In genomic region chr2:165708266-165708665, GRCm38 (mm10) we compare ENCODE assay signal across 21 mouse cellular contexts.
DNase-seq lines count a peak whose midpoint lies in the region; ATAC-seq and TF ChIP-seq lines count a peak whose summit lies in the region.
"Had no signal": no experiment of that assay in that cellular context is flagged by ENCODE, and none has a peak within 500 bp of the region (broad histone marks: within the 10 kb centered on the region; RNA-seq: fewer than 3 reads in every experiment).

No protein-coding gene starts in this region.

- DNase-seq in ovary, postnatal 36 days (ENCODE audit: low spot score): peak; percentile 36
- DNase-seq in ovary, adult 18-20 months (ENCODE audit: low spot score): no peak
- peak; percentile 3 for DNase-seq in c-Kit-positive CD71-positive TER-119-negative erythroid progenitor cells, embryonic 14.5 days (ENCODE audit: low read depth)
- DNase-seq in stomach, postnatal 0 days (ENCODE audit: low spot score): peak; percentile 63
- no peak for DNase-seq in left cerebral cortex, postnatal 10 days (ENCODE audit: extremely low spot score in 1 of 2, low spot score in 2 of 2)
- DNase-seq: adrenal gland, adult 2 months; adrenal gland, postnatal 25 days; cerebellum, adult 2 months; cerebellum, postnatal 10 days; embryo, embryonic 11 days; gastrocnemius, postnatal 10 days; heart, adult 18-20 months; heart, postnatal 14 days had no signal

- ATAC-seq in liver, embryonic 12.5 days: peak; percentile 32; the same call in 1 of the 2 replicates
- ATAC-seq in stomach, postnatal 0 days (ENCODE audit: low FRiP score, low TSS enrichment): 0 out of 2 replicates have a peak, but pooled peaks have one; percentile 33
- ATAC-seq in megakaryocyte-erythroid progenitor cell, adult 5-6 weeks (replicated peaks; ENCODE audit: low FRiP score, low TSS enrichment, poor library complexity, severe bottlenecking): no peak
- ATAC-seq: activated CD4-positive, CD25-positive, alpha-beta regulatory T cell, adult 4 months; forebrain, embryonic 15.5 days had no signal

- no peaks in the 10 kb centered on the region for H3K36me3 ChIP-seq in liver, embryonic 12.5 days
- H3K36me3 ChIP-seq in stomach, postnatal 0 days (ENCODE audit: control insufficient read depth, insufficient read depth, low read length): no peaks in the 10 kb centered on the region
- H3K36me3 ChIP-seq: embryonic facial prominence, embryonic 15.5 days; forebrain, embryonic 15.5 days; heart, embryonic 15.5 days; hindbrain, embryonic 13.5 days had no signal

- no peak for TF ChIP-seq EP300 in stomach, postnatal 0 days (optimal IDR thresholded peaks at IDR 0.05)

- H3K4me3 ChIP-seq in liver, embryonic 12.5 days: no peak overlapping the region
- no peak overlapping the region for H3K4me3 ChIP-seq in stomach, postnatal 0 days (ENCODE audit: low read depth, low read length)
- H3K4me3 ChIP-seq: embryonic facial prominence, embryonic 15.5 days; forebrain, embryonic 15.5 days; heart, embryonic 15.5 days; hindbrain, embryonic 13.5 days had no signal

- no peak overlapping the region for H3K4me2 ChIP-seq in liver, embryonic 12.5 days
- H3K4me2 ChIP-seq in stomach, postnatal 0 days (replicated peaks; ENCODE audit: low read depth): no peak overlapping the region
- H3K4me2 ChIP-seq: embryonic facial prominence, embryonic 15.5 days; forebrain, embryonic 15.5 days; heart, embryonic 11.5 days; heart, embryonic 15.5 days; hindbrain, embryonic 13.5 days had no signal

- H3K9me3 ChIP-seq in liver, embryonic 12.5 days (replicated peaks): no peaks in the 10 kb centered on the region
- no peaks in the 10 kb centered on the region for H3K9me3 ChIP-seq in stomach, postnatal 0 days (ENCODE audit: control insufficient read depth, low read length)
- H3K9me3 ChIP-seq: embryonic facial prominence, embryonic 15.5 days; forebrain, embryonic 15.5 days; heart, embryonic 15.5 days; hindbrain, embryonic 13.5 days had no signal

- no peak overlapping the region for H3K27ac ChIP-seq in liver, embryonic 12.5 days
- H3K27ac ChIP-seq in stomach, postnatal 0 days (replicated peaks): no peak overlapping the region
- H3K27ac ChIP-seq: embryonic facial prominence, embryonic 15.5 days; forebrain, embryonic 15.5 days; heart, embryonic 15.5 days; hindbrain, embryonic 13.5 days had no signal

- H3K4me1 ChIP-seq in liver, embryonic 12.5 days: peaks cover 5% of the 10 kb centered on the region; the same call in 1 of the 2 replicates
- no peaks in the 10 kb centered on the region for H3K4me1 ChIP-seq in stomach, postnatal 0 days (replicated peaks; ENCODE audit: control insufficient read depth, insufficient read depth)
- H3K4me1 ChIP-seq: embryonic facial prominence, embryonic 15.5 days; forebrain, embryonic 15.5 days; heart, embryonic 15.5 days had no signal

- intact Hi-C loops in left cerebral cortex, postnatal 10 days (cut with DNase I): no loop called here

- TF ChIP-seq CTCF in stomach, postnatal 0 days (IDR thresholded peaks at IDR 0.05; ENCODE audit: low read depth): no peak

- whole genome bisulfite sequencing in liver, embryonic 12.5 days (ENCODE audit: insufficient replicate concordance): 35% methylated on average over 9 of the region's 9 CpGs
- 58% methylated on average over 7 of the region's 9 CpGs for WGBS in stomach, postnatal 0 days

- H3K27me3 ChIP-seq in liver, embryonic 12.5 days (replicated peaks): no peaks in the 10 kb centered on the region
- H3K27me3 ChIP-seq in stomach, postnatal 0 days (ENCODE audit: control insufficient read depth, insufficient read depth, low read length): no peaks in the 10 kb centered on the region
- H3K27me3 ChIP-seq: embryonic facial prominence, embryonic 15.5 days; forebrain, embryonic 15.5 days; heart, embryonic 15.5 days; hindbrain, embryonic 13.5 days had no signal

- H3K9ac ChIP-seq in liver, embryonic 12.5 days: no peak overlapping the region
- H3K9ac ChIP-seq in stomach, postnatal 0 days (ENCODE audit: low read length): no peak overlapping the region
- H3K9ac ChIP-seq: embryonic facial prominence, embryonic 15.5 days; forebrain, embryonic 15.5 days; heart, embryonic 15.5 days; hindbrain, embryonic 13.5 days had no signal

Comparison
In these comparisons a context has a peak if more than half of its experiments do, and no peak if none do; other contexts are left out.
1. DNase-seq: peak in ovary, postnatal 36 days (single experiment), c-Kit-positive CD71-positive TER-119-negative erythroid progenitor cells, embryonic 14.5 days (single experiment) and stomach, postnatal 0 days (single experiment); none in ovary, adult 18-20 months (single experiment) and left cerebral cortex, postnatal 10 days (0 of 2).